Mouse (Mus musculus): ENCODE measurements around the gene Atxn1. TPM values are rescaled to one million over a fixed set of nuclear protein-coding genes. Genes with fewer than 3 reads are reported as not detected.

Atxn1 gene
- polyA plus RNA-seq, 1 experiment from 2014 or later = 10.4 TPM

DNA sequence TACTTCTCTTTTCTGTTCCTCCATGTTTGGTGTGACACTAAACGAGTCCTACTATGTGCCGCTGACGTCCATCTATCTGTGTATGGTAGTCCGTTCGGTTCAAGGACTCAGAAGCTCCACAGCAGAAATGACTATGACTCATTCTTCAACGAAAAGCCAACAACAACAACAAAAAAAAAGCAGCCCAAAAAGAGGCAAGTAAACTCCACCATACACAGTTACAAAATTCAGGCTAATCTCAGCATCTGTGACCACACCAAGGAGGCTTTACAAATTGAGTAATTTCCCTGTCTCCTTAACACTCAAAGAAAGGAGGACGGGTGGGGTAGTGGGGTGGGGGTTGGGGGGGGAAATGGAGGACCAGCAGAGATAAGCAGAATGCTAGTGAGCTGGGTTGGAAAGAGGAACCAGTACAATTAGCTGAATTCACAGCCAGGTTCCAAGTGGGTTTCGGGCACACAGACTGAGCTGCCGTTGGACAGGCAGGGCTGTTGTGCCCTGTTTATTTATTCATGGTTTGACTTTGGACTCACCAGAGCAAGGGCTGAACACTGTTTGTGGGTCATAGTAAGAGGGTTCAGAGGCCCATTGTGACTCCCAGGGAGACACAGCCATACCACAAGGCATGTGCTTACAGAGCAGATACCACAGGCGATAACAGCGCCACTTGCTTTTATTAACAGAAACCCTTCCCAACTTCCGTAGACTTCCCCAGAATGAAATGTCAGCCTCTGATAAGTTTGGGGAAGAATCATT, 61.1 kb downstream of the Atxn1 start:
- 77% methylated on average over 12 of the region's 12 CpGs for WGBS
- H3K27me3 ChIP-seq (ENCODE audit: control insufficient read depth, insufficient read depth, low read depth, low read length) = no peaks in the 10 kb centered on the region
- H3K4me1 ChIP-seq (ENCODE audit: control insufficient read depth, insufficient read depth, low read length) = peaks cover 12% of the 10 kb centered on the region; the same call in 1 of the 2 replicates
- no peak overlapping the region for H3K9ac ChIP-seq (ENCODE audit: low read depth, low read length)
- no peak for ATAC-seq
- H3K36me3 ChIP-seq (ENCODE audit: control insufficient read depth, insufficient read depth, low read length) = 0 out of 2 replicates have a peak, but pooled peaks cover 2% of the 10 kb centered on the region
- no peak overlapping the region for H3K4me2 ChIP-seq (ENCODE audit: low read length)
- no peak overlapping the region for H3K27ac ChIP-seq (ENCODE audit: low read length)
- no peak overlapping the region for H3K4me3 ChIP-seq (ENCODE audit: low read depth, low read length)
- no peaks in the 10 kb centered on the region for H3K9me3 ChIP-seq (replicated peaks; ENCODE audit: control insufficient read depth, low read length, poor library complexity, severe bottlenecking)

- no peak overlapping the region for H3K27ac ChIP-seq (ENCODE audit: low read length)
- H3K36me3 ChIP-seq (ENCODE audit: control insufficient read depth, insufficient read depth, low read length) = 0 out of 2 replicates have a peak, but pooled peaks cover 2% of the 10 kb centered on the region
- H3K27me3 ChIP-seq (ENCODE audit: control insufficient read depth, insufficient read depth, low read depth, low read length) = no peaks in the 10 kb centered on the region
- H3K4me3 ChIP-seq (ENCODE audit: low read depth, low read length) = no peak overlapping the region
- no peaks in the 10 kb centered on the region for H3K9me3 ChIP-seq (replicated peaks; ENCODE audit: control insufficient read depth, low read length, poor library complexity, severe bottlenecking)
- H3K4me1 ChIP-seq (ENCODE audit: control insufficient read depth, insufficient read depth, low read length) = 0 out of 2 replicates have a peak, but pooled peaks cover 8% of the 10 kb centered on the region
- WGBS = 99% methylated on average over 5 of the region's 5 CpGs
- no peak overlapping the region for H3K4me2 ChIP-seq (ENCODE audit: low read length)
- no peak overlapping the region for H3K9ac ChIP-seq (ENCODE audit: low read depth, low read length)
- no peak for ATAC-seq
Observed at GRCm38 (mm10) chr13:45902457-45902856, 62.4 kb downstream of the Atxn1 start.

GRCm38 (mm10) chr13:45900776-45901175, 64.0 kb downstream of the Atxn1 start:
- Histone ChIP-seq H3K9ac (ENCODE audit: low read depth, low read length) (no peak overlapping the region), H3K27me3 (ENCODE audit: control insufficient read depth, insufficient read depth, low read depth, low read length) (no peaks in the 10 kb centered on the region), H3K27ac (ENCODE audit: low read length) (no peak overlapping the region), H3K4me1 (ENCODE audit: control insufficient read depth, insufficient read depth, low read length) (0 out of 2 replicates have a peak, but pooled peaks cover 2% of the 10 kb centered on the region), H3K36me3 (ENCODE audit: control insufficient read depth, insufficient read depth, low read length) (0 out of 2 replicates have a peak, but pooled peaks cover 2% of the 10 kb centered on the region), H3K4me3 (ENCODE audit: low read depth, low read length) (no peak overlapping the region), H3K9me3 (replicated peaks; ENCODE audit: control insufficient read depth, low read length, poor library complexity, severe bottlenecking) (no peaks in the 10 kb centered on the region), H3K4me2 (ENCODE audit: low read length) (no peak overlapping the region)
- WGBS = 82% methylated on average over 8 of the region's 8 CpGs
- no peak for ATAC-seq

- Histone ChIP-seq H3K4me2 (ENCODE audit: low read length) (no peak overlapping the region), H3K27ac (ENCODE audit: low read length) (no peak overlapping the region), H3K9me3 (replicated peaks; ENCODE audit: control insufficient read depth, low read length, poor library complexity, severe bottlenecking) (no peaks in the 10 kb centered on the region), H3K9ac (ENCODE audit: low read depth, low read length) (no peak overlapping the region), H3K4me3 (ENCODE audit: low read depth, low read length) (no peak overlapping the region), H3K4me1 (ENCODE audit: control insufficient read depth, insufficient read depth, low read length) (peaks cover 8% of the 10 kb centered on the region), H3K27me3 (ENCODE audit: control insufficient read depth, insufficient read depth, low read depth, low read length) (no peaks in the 10 kb centered on the region), H3K36me3 (ENCODE audit: control insufficient read depth, insufficient read depth, low read length) (0 out of 2 replicates have a peak, but pooled peaks cover 2% of the 10 kb centered on the region)
- ATAC-seq = no peak
- 71% methylated on average over 2 of the region's 2 CpGs for WGBS
Observed at GRCm38 (mm10) chr13:45897571-45897970, 67.2 kb downstream of the Atxn1 start.

GRCm38 (mm10) chr13:45894760-45895159, 70.0 kb downstream of the Atxn1 start:
- Histone ChIP-seq H3K27me3 (ENCODE audit: control insufficient read depth, insufficient read depth, low read depth, low read length) (no peaks in the 10 kb centered on the region), H3K4me2 (ENCODE audit: low read length) (no peak overlapping the region), H3K27ac (ENCODE audit: low read length) (no peak overlapping the region), H3K4me3 (ENCODE audit: low read depth, low read length) (no peak overlapping the region), H3K9ac (ENCODE audit: low read depth, low read length) (no peak overlapping the region), H3K9me3 (replicated peaks; ENCODE audit: control insufficient read depth, low read length, poor library complexity, severe bottlenecking) (no peaks in the 10 kb centered on the region), H3K36me3 (ENCODE audit: control insufficient read depth, insufficient read depth, low read length) (no peaks in the 10 kb centered on the region), H3K4me1 (ENCODE audit: control insufficient read depth, insufficient read depth, low read length) (peaks cover 8% of the 10 kb centered on the region)
- 49% methylated on average over 10 of the region's 10 CpGs for WGBS
- ATAC-seq = peak; percentile 39; the same call in 1 of the 2 replicates

DNA sequence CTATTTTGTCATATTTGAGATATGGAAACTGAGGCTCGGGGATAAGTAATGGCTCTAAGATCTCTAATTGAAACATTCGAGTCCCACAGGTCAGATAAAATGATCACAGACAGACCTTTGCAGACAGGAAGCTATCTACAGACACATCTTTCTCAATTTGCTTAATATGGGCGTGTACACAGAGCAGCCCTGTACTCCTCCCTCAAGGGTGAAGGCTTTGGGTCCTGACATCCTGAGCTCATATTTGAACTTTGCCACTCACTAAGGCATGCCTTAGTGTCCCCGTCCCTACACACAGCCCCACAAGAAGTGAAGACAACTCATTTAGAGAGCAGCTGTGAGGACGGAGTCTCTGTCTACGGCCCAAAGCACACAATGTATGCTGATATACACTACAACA, 70.6 kb downstream of the Atxn1 start:
- H3K27me3 ChIP-seq (ENCODE audit: control insufficient read depth, insufficient read depth, low read depth, low read length) = no peaks in the 10 kb centered on the region
- no peak overlapping the region for H3K9ac ChIP-seq (ENCODE audit: low read depth, low read length)
- peaks cover 12% of the 10 kb centered on the region for H3K4me1 ChIP-seq (ENCODE audit: control insufficient read depth, insufficient read depth, low read length)
- no peaks in the 10 kb centered on the region for H3K36me3 ChIP-seq (ENCODE audit: control insufficient read depth, insufficient read depth, low read length)
- H3K9me3 ChIP-seq (replicated peaks; ENCODE audit: control insufficient read depth, low read length, poor library complexity, severe bottlenecking) = no peaks in the 10 kb centered on the region
- no peak overlapping the region for H3K27ac ChIP-seq (ENCODE audit: low read length)
- no peak overlapping the region for H3K4me2 ChIP-seq (ENCODE audit: low read length)
- peak; percentile 25; the same call in 1 of the 2 replicates for ATAC-seq
- WGBS = 83% methylated on average over 6 of the region's 6 CpGs
- H3K4me3 ChIP-seq (ENCODE audit: low read depth, low read length) = no peak overlapping the region

GRCm38 (mm10) chr13:45891073-45891472, 73.7 kb downstream of the Atxn1 start:
- WGBS = 89% methylated on average over 2 of the region's 2 CpGs
- Histone ChIP-seq H3K4me2 (ENCODE audit: low read length) (no peak overlapping the region), H3K4me3 (ENCODE audit: low read depth, low read length) (no peak overlapping the region), H3K27ac (ENCODE audit: low read length) (no peak overlapping the region), H3K9ac (ENCODE audit: low read depth, low read length) (no peak overlapping the region), H3K9me3 (replicated peaks; ENCODE audit: control insufficient read depth, low read length, poor library complexity, severe bottlenecking) (no peaks in the 10 kb centered on the region), H3K4me1 (ENCODE audit: control insufficient read depth, insufficient read depth, low read length) (peaks cover 14% of the 10 kb centered on the region), H3K36me3 (ENCODE audit: control insufficient read depth, insufficient read depth, low read length) (no peaks in the 10 kb centered on the region), H3K27me3 (ENCODE audit: control insufficient read depth, insufficient read depth, low read depth, low read length) (no peaks in the 10 kb centered on the region)
- ATAC-seq = no peak

GRCm38 (mm10) chr13:45888953-45889749, 75.7 kb downstream of the Atxn1 start:
- ATAC-seq = no peak
- Histone ChIP-seq H3K27ac (ENCODE audit: low read length) (no peak overlapping the region), H3K9me3 (replicated peaks; ENCODE audit: control insufficient read depth, low read length, poor library complexity, severe bottlenecking) (no peaks in the 10 kb centered on the region), H3K36me3 (ENCODE audit: control insufficient read depth, insufficient read depth, low read length) (no peaks in the 10 kb centered on the region), H3K4me1 (ENCODE audit: control insufficient read depth, insufficient read depth, low read length) (peaks cover 6% of the 10 kb centered on the region; the same call in 1 of the 2 replicates), H3K9ac (ENCODE audit: low read depth, low read length) (no peak overlapping the region), H3K4me3 (ENCODE audit: low read depth, low read length) (no peak overlapping the region), H3K4me2 (ENCODE audit: low read length) (no peak overlapping the region), H3K27me3 (ENCODE audit: control insufficient read depth, insufficient read depth, low read depth, low read length) (no peaks in the 10 kb centered on the region)
- 69% methylated on average over 9 of the region's 9 CpGs for WGBS

DNA sequence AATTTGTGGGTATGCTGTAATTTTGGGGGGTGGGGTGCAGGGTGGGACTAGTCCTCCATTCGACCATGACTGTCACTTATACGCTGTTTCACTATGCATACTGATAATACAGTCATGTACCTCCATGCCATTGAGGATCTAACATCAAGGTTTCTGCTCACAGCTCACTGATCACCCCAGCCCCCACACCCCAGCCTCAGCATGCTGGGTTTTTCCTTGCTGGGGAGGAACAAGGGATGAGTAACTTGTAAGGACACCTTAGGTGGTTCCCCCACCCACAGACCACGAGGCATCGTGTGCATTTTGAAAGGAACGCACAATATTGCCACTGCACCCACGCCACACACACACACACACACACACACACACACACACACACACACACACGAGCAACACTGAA, 79.9 kb downstream of the Atxn1 start:
- H3K36me3 ChIP-seq (ENCODE audit: control insufficient read depth, insufficient read depth, low read length) = no peaks in the 10 kb centered on the region
- 82% methylated on average over 7 of the region's 7 CpGs for WGBS

More for the DNA sequence above, 79.9 kb downstream of the Atxn1 start:
- ATAC-seq = no peak
- H3K4me2 ChIP-seq (ENCODE audit: low read length) = no peak overlapping the region
- no peak overlapping the region for H3K27ac ChIP-seq (ENCODE audit: low read length)
- peaks cover 11% of the 10 kb centered on the region; the same call in 1 of the 2 replicates for H3K4me1 ChIP-seq (ENCODE audit: control insufficient read depth, insufficient read depth, low read length)
- H3K27me3 ChIP-seq (ENCODE audit: control insufficient read depth, insufficient read depth, low read depth, low read length) = no peaks in the 10 kb centered on the region
- H3K9ac ChIP-seq (ENCODE audit: low read depth, low read length) = no peak overlapping the region
- H3K9me3 ChIP-seq (replicated peaks; ENCODE audit: control insufficient read depth, low read length, poor library complexity, severe bottlenecking) = no peaks in the 10 kb centered on the region
- H3K4me3 ChIP-seq (ENCODE audit: low read depth, low read length) = no peak overlapping the region
